Mouse (Mus musculus) kidney, postnatal 4 days (tissue): ENCODE measurements at regions not wholly inside any gene's neighbourhood (a gene's known extent, or its start where the extent isn't known, plus 50 kb on each side); places are given as distances from the start of the nearest gene placed in this dataset.
A peak's percentile ranks its signal among the peaks of the same experiment; 100 is the strongest.

Experiments
- DNase-seq, 2 experiments: peaks; one replicate each; pipeline ENCODE4 v3.0.0; 2021; ENCODE audit warnings: mixed read lengths in 2 of 2

DNA sequence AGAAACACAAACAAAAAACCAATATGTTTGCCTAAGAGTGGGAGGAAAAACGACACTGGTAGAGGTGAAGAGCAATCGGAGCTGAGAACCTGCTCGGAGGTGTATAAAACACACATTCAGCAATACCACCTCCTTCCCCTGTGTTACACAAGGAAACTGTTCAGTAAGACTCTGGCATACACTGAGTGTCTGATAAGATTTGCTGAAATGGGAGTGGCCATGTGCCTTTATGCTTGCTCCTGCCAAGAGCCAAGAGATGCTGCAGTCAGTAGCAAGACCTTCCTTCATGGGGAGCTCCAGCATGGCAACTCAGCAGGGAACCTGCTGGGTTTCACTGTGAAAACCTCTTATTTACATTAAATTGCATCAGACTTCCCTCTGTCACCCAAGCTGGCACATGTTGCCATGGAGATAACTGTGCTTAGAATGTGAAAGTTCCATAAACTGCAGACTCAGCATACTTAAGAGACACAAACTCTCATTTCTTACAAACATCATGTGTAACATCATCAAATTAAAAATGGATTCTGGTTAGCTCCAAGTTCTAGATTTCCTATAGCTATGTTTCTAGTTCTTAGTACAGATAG lies 624.7 kb upstream of the Arpp21 start:
- no peak for DNase-seq

DNA sequence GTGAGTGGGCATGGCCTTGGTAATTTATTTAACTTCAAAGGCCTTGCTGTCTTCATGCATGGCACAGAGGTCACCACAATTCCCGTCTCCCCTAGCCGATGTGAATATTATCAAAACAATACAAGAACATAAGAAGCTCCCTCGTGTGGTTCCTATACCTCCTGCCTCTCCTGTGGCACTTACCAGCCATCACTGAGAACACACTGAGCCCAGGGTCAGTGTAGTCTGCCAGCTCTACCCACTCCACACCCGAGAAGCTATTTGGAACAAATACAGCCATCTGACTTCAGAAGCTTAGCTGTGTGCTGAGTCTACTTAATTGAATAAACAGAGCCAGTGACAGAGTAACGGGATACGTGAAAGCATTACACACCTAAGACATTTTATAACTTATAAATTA lies 605.7 kb upstream of the Arpp21 start:
- DNase-seq: no peak

DNA sequence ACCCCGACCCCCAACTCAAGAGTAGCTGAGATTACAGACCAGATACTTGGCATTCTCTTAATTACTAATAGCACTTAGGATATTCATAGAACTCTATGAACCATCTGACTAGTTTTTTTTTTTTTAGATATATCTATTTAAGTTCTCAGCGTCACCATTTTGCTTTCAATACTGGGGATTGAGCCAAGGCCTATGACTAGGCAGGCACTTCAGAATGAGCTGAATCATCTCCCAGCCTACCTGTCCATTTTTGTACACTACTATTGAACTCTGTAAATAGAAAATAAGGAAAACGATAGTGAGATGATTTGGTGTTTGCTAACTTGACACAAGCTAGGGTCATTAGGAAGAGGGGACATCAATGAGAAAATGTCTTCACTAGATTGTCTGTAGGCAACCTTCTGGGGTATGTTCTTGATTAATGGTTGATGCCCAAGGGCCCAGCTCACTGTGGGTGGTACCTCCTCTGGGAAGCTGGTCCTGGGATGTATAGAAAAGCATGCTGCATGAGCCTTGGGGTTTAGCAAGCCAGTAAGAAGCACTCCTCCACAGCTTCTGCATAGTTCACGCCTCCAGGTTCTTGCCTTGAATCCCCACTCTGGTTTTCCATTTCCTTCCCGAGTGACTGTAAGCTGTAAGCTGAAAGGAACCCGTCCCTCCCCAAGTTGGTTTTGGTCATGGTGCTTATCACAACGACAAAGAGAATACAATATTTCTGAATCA lies 603.5 kb upstream of the Arpp21 start:
- no peak for DNase-seq

DNA sequence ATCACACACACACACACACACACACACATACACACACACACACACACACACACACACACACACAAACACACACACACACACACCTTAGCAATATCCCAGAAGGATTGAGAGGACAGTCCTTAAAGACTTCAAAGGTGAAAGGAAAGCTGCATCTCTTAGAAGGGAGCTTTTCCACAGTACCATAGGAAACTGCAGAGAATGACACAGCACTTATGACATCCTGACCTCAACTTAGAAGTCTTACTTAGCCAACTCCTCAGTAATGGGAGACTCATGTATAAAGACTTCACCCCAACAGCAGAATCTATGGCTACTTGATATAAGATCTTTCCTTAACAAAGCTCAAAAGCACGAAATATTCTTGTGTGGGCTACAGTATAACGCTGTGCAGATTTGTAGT lies 601.8 kb upstream of the Arpp21 start:
- DNase-seq: no peak

DNA sequence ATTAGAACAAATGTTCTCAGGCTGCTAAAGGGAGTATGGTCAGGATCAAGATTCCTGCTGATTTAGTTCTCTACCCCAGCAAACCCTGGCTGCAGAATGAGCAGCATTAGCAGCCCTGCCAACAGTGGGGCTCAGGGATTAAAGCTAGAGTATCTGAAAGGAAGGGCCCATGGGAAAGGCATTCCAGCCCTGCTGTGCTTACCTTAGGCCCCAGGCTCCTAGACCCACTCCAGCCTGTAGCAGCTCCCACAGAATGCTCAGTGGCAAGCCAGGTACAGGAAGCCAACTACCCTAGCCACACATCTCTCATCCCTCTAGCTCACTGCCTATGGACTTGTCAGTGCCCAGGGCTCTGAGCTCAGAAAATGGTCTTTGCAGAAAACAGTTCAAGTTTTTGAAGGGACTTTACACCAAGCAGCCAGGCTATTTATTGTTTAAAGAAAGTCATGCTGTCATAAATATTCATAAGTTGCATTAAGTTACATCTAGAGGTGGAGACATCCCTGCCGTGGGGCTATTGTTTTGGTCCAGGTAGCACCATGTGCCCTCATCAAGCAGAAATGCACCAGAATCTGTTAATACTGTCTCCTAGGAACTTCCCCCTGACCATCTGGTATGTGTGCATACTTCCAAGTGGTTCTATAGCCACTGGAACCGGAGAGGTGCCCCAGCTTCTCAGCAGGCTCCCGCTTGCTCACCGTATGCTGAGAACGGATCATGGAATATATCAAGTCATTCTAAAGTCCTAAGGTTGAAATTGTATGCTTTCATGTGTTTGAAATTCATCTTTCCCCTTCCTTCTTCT lies 598.9 kb upstream of the Arpp21 start:
- DNase-seq: no peak

DNA sequence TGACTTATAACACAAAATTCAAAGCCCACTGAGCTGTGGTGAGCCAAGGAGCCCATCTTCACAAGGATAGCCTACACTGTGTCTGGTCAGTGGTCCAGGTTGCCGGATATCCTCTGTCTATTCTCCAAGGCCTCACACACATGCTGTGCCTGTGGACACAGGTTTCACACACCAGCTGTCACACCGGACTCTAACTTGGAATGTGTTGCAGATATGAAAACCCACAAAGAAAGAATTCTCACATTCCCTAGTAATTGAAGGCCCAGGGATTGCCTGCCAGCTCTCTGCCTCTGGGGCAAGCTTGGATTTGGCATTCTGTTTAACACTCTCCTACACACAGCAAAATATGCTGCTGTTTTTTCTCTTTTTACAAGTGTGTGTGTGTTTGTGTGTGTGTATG lies 595.4 kb upstream of the Arpp21 start:
- no peak for DNase-seq

DNA sequence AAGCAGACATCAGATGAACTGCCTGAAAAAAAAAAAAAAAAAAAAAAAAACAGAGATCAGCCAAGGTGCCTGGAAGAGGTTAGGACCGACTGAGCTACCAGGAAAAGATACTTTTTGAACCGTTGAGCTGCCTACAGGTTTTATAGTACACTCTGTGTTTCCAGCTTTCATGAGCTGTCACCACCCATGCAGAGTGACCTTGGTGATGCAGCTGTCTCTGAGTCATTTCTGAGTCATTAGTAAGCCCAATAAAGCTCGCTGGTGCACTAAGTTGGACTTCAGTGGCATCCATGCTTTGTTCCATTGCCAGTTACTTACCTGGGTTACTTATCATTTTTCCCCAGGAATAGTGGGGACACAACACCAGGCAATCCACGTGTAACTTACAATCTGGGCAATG lies 592.9 kb upstream of the Arpp21 start:
- DNase-seq: no peak

DNA sequence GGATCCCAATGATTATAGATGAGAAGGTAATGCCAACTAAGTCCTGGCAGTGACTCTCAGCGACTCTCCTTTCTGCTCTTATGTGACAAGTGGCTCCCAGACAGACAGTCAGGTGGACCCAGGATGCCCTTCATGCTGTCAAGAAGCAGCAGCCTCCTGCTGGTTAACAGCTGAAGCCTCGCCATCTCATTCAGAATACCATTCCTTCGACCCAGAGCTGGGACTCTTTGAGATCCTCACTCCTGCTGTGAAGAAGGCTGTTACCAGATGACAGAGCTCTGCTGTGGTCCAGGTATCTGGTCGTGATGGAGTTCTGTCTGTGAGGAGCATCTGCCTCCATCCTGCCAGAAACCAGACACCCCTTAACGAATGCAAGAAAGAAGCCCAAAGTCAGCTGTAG lies 590.9 kb upstream of the Arpp21 start:
- DNase-seq: no peak

DNA sequence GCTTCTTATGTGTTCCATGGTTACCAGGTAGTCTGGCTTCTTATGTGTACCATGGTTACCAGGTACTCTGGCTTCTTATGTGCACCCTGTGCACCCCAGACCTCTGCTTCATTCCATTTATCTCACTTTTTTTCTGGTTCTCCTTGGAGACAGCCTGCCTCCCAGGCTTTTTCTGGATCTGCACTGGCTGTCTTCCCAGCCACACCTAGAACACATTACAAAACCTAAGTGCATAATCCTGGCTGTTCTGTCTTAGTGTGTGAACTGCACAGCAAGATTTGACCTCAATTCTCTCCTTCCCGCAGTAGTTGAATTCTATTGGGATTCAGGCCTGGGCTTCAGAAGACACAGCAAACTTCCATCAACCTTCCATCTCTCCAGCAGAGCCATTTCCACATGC lies 586.2 kb upstream of the Arpp21 start:
- no peak for DNase-seq

DNA sequence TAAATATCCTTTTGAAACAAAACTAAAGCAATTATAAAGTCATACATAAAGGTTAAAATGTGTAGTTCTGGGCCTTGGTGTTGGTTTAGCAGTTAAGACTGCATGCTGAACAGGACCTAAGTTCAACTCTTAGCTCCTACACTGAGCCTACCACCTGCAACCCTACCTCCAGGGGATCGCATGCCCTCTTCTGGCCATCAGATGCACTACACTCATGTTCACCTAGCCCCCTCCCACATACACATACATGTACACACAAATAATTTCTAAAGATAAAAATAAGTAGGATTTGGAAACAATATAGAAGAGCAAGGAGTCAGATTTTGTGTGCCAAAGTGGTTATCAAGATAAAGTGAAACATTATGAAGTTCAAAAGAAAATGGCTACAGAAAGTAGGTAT lies 576.2 kb upstream of the Arpp21 start:
- peak; percentile 15 for DNase-seq

DNA sequence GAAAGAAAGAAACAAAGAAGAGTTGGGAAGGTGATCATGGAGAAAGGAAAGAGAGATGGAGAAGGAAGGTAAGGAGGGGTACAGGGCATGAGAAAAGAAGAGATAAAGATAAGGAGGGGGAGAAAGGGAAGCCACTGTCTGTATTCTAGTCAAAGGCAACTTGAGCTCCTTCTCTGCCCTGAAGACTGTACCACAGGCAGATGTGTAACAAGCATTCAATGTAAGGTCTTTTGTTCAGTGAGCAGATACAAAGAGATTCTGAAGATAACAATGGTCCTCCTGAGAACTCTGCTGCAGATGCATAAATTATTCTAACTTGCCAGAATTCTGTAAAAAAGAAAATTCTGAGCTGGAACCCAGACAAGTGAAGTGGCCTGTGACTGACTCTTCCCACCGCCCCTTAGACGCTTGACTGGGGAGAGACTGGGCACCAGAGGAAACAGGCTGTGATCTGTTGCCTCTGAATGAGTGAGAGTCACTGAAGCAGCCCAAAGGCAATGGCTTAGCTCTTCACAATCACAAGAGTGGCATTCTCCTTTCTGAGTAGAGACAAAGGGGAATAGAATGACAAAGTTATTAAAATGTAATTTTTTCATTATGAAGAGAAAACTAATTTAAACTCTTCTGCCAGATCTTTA lies 564.0 kb upstream of the Arpp21 start:
- DNase-seq: peak in 1 of 2 experiments; percentile 3

DNA sequence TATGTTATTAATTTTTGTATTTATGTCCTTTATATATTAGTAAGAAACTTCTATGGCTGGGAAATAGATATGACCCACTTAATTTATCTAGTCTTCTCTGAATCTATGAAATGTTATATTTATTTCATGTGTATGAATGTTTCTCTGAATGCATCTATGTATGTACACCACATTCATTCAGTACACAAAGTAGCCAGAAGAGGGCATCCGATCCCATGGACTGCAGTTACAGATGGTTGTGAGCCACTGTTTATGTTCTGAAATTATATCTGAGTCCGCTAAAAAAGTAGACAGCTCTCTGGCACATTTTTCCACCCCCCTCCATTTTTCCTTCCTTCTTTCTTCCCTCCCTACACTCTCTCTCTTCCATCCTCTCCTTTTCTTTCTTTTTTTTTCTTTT lies 557.8 kb upstream of the Arpp21 start:
- peak in 1 of 2 experiments; percentile 3 for DNase-seq

DNA sequence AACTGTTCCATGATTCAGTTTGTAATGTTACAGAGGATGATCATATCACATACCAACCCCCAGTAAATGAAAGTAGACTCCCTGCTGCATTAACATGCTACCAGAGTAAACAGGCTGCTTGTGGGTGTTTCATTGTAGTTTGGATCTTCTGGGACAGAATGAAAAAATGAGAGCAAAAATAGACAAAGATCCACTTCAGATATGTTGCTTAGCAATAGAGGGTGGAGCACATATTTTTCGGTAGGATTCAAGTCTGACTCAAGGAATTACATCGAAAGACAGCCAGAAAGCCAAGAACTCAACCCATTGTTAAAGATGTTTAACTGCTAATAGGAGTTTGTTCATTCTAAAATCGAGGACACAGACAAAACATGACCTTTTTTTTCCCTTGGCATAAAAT lies 536.2 kb upstream of the Arpp21 start:
- no peak for DNase-seq

DNA sequence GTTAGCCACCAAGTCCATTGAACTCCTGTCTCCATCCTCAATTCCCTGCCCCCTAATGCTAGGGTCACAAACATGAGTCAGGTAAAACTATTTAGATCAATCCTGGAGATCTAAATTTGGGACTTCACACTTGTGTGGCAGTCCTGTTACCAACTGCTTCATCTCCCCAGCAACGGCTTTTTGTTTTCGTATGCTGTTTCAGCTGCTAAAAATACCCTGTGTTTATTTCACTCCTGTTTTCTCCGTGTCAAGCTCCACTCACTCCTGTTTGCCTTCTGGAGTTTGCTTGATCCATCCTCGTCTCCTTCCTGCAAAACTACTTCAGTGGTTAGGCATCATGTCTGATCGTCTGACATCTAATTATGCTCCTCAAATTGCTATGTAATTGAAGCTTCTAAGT lies 508.9 kb upstream of the Arpp21 start:
- no peak for DNase-seq

DNA sequence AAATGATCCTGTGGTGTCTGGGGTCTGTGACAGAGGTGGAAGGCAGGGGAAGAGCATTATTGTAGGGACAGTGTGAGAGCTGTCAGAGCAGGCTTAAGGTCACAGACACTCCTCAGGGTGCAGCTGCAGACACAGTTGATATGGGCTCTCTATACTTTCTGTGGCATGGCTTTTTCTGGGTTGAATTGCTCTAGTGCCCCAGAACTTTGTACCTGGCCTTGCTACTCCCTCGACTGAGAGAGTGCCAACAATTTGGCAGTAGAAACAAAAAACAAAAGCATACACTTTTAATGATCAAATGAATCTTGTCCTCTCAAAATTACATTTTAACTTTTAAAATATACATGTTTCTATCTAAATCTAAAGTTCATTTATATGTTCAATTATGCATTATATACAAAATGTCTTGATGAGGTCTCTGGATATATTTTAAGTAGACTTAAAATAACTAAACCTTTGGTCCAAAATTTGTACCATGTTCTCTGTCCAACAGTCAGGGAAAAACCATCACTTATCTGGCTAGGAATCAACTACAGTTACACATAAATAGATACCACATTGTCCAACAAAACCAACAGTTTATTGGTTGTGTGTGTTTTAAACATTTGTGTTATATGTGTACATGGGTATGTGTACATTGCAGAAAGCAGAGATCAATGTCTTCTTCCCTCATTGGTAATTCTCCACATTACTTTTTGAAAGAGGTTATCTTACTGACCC lies 508.3 kb upstream of the Arpp21 start:
- DNase-seq: no peak

DNA sequence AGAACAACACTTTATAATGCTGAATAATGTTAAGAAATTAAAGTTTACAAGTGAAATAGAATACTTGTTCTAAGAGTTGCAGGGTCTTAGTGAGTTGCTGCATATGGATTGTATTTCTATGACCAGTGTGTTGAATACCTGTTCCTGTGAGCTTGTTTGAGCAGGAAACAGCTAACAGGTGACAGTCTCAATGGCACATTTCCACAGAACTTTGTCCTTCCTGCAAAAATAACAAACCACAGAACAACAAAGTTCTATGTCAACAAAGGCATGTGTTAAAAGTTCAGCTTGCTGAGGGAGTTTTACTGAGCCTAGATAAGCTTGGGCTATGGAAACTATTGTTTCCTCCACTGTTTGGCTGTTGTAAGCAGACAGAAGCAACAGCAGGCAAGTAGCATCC lies 500.0 kb upstream of the Arpp21 start:
- no peak for DNase-seq

DNA sequence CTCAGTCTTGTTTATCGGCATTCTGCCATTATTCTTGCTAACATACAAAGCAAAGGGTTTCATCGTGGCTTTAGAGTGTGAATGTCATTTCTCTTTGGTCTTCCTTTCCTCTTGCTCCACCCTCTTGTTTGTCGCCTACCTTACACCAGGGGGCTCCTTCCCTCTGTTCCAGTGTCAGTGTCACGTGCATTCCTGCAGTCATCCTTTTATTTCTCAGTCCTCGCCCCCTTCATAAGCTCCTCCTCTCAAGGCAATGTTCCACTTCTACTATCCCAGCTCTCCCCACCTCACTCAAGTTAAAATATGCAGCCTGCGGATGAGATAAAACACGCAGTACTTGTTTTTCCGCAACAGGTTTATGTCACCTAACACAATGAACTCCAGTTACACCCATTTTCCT lies 489.8 kb upstream of the Arpp21 start:
- peak; percentile 18 to 22 for DNase-seq

DNA sequence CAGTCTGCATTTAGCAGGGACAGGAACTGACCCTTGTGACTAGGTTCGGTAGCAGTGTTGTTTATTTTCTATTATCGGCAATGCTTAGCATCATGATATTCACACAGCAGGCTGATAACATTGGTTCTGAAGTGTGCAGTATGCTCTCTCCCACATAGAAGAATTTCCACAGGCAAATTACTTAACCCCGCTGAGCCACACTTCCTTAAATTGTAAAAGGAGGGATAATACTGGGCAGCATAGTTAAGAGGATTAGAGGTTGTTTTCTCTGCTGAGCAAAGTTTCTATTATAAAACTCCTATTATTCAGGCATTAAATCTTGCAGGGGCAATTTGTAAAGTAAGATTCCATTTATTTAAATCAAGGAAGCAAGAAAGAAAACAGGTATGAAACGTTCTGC lies 489.4 kb upstream of the Arpp21 start:
- DNase-seq: no peak

DNA sequence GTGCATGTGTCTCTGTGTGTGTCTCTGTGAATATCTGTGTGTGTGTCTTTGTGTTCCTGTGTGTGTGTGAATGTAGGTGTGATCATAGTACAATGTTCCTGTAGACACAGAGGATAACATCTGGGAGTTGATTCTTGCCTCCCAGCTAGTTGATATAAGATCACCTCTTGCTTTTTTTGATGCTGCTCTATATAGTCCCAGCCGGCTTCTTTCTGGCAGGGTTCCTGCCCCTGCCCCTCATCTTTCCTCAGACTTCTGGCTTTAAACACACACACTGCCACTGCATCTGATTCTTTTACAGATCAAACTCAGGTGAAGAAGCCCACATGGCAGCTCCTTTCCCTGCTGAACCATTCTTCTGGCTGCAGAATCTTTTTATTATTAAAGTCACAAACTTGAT lies 487.6 kb upstream of the Arpp21 start:
- DNase-seq: no peak

DNA sequence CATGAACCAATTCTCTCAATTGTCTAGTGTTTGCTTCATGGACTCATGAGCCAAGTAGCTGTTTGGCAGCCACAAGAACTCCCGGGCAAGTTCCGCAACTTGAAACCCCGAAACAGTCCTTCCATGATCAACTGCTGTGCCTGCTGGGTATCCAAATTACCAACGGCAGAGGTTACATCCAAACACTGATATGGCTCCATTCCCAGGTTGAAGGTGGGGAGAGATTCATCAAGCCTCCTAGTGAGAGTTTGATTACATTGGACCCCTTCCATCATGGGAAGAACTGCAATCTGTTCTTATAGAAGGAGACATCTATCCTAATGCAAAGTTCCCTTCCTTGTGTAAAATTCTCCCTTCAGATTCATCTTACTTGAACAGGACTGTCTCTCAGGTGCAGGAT lies 486.8 kb upstream of the Arpp21 start:
- DNase-seq: no peak

DNA sequence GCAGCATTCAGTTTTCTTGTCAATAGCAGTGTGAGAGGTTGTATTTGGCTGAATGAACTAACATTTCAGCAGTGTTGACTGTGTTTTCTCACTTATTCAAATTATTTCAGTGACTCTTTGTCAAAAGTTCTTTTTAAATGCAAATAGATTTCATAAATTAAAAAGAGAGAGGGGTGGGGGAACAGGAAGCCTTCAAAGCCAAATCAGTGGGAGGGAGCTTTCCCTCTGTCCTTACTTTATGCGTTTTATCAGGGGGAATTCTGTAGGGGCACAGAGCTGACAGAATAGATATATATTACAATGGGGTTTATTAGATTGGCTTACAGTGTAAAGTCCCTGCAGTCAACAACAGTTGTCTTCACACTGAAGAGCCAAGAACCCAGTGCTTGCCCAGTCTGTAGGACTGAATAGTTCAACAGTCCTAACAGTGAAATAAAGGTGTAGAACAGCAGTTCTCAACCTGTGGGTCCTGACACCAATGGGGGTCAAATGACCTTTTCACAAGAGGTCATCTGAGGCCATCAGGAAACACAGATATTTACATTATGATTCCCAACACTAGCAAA lies 479.5 kb upstream of the Arpp21 start:
- no peak for DNase-seq

DNA sequence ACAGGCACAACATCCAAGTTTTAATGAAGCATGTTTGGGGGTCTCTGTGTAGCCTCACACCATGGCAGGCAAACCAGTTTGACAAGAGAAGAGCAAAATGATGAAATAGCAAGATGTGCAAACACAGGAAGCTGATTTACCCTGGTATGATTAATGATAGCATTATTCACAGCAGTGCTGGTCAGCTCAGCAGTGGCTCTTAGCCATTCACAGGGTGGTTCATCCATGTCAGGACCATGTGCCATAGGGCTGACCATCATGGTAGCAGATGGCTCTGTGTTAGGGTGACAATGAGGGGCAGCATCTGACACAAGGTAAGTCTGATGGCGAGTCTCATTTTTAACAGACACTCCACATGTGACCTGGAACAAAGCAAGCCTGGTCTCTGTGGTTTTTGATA lies 443.1 kb upstream of the Arpp21 start:
- no peak for DNase-seq

DNA sequence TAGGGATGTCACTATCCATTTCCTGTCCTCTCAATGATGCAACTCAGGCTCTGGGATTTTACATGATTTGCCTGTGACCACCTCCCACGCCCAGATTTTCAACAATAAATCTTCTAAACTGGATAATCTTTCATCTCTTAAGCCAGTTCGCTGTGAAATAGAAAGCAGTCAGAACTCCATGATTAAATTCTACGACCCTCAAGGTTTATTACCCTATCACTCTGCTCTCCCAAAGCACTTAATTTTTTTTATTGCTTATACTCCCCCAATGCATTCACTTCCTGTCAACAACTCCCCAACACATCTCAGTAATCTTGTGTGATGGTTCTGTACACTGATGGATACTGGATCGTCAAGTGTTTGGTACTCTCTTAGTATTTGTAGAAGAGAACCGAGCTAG lies 439.5 kb upstream of the Arpp21 start:
- no peak for DNase-seq
